Mouse (Mus musculus) midbrain, embryonic 11.5 days (tissue): ENCODE data around the gene Cyth4. TPM values are rescaled to one million over a fixed set of nuclear protein-coding genes. Genes with fewer than 3 reads are reported as not detected.

Experiments used
- ATAC-seq: fragments of 200-750 bp; cut with Nextera tagmentation; 2 replicates; pipeline ENCODE4 v1.8.0; 2017; ENCODE audit warnings: moderate TSS enrichment, moderate library complexity; ENCODE audit not compliant: low FRiP score
- DNase-seq: peaks from one replicate; pipeline ENCODE4 v3.0.0; 2015; ENCODE audit warnings: low spot score; ENCODE audit errors: missing footprints
- H3K27ac ChIP-seq: fragments of 300-500 bp; sonication (generic); 2 replicates; pipeline ENCODE4 v1.5.1; 2014; ENCODE audit warnings: low read depth, low read length
- H3K27me3 ChIP-seq: fragments of 300-500 bp; sonication (generic); 2 replicates; pipeline ENCODE4 v1.6.1; 2014; ENCODE audit warnings: mild to moderate bottlenecking, low read length, moderate library complexity, mixed read lengths; ENCODE audit not compliant: control insufficient read depth, insufficient read depth
- H3K36me3 ChIP-seq: fragments of 300-500 bp; sonication (generic); 2 replicates; pipeline ENCODE4 v1.6.1; 2014; ENCODE audit warnings: mild to moderate bottlenecking, low read length, moderate library complexity, mixed read lengths; ENCODE audit not compliant: control insufficient read depth, insufficient read depth
- H3K4me1 ChIP-seq: fragments of 300-500 bp; sonication (generic); 2 replicates; pipeline ENCODE4 v1.6.1; 2014; ENCODE audit warnings: low read length; ENCODE audit not compliant: control insufficient read depth, insufficient read depth
- H3K4me2 ChIP-seq: fragments of 300-500 bp; sonication (generic); 2 replicates; pipeline ENCODE4 v1.6.1; 2014; ENCODE audit warnings: mild to moderate bottlenecking, moderate library complexity
- H3K4me3 ChIP-seq: fragments of 300-500 bp; sonication (generic); 2 replicates; pipeline ENCODE4 v1.5.1; 2014; ENCODE audit warnings: low read depth, low read length
- H3K9ac ChIP-seq: fragments of 300-500 bp; sonication (generic); 2 replicates; pipeline ENCODE4 v1.6.1; 2014; ENCODE audit warnings: low read length
- H3K9me3 ChIP-seq: fragments of 300-500 bp; sonication (generic); 2 replicates; pipeline ENCODE4 v1.6.1; 2016; ENCODE audit warnings: low read length; ENCODE audit not compliant: control insufficient read depth
- WGBS: fragments of 180-500 bp; shearing (Covaris S2); extraction: QIAGEN DNeasy Blood & Tissue Kit; methylation state at CpG from one replicate; pipeline ENCODE4 v1.1.7; 2014; 5-methylcytosine and 5-hydroxymethylcytosine counted together
- polyA plus RNA-seq: library from polyadenylated mRNA; unstranded; fragments of >200 nt; fragmentation: Nextera tagmentation; extraction: Ambion mirVana; gene quantifications from 2 replicates; pipeline ENCODE4 v1.2.1, GENCODE M21; 2014

Gene Cyth4
- polyA plus RNA-seq, 1 experiment from 2014 or later, result 2.7 TPM

GRCm38 (mm10) chr15:78576284-78576810 is 20.5 kb upstream of the Cyth4 start:
- ATAC-seq (no peak), DNase-seq (no peak)
- peaks cover 12% of the 10 kb centered on the region for H3K4me1 ChIP-seq
- no peaks in the 10 kb centered on the region for H3K27me3 ChIP-seq
- H3K9ac ChIP-seq, result no peak overlapping the region
- no peak overlapping the region for H3K4me3 ChIP-seq
- H3K9me3 ChIP-seq, result no peaks in the 10 kb centered on the region
- no peak overlapping the region for H3K27ac ChIP-seq
- H3K4me2 ChIP-seq, result no peak overlapping the region
- 62% methylated on average over 4 of the region's 4 CpGs for WGBS
- H3K36me3 ChIP-seq, result no peaks in the 10 kb centered on the region

DNA sequence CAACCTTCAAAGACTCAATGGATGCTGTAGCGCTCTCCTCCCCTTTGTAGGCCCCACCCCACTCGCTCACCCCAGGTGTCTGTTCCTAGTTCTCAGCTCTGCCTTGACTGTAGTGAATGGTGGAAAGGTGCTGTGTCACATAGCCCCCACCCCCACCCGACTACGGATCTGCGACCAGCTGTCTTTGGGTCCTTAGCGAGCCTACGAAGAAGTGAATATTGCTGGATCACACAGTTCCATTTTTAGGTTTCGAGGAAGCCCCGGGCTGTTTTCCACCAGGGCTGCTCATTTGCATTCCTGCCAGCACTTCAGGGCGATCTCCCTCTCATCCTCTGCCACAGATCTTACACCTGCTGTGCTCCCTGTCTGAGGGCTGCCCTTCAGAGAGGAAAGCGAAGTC is 13.5 kb upstream of the Cyth4 start:
- no peak overlapping the region for H3K27ac ChIP-seq
- no peak overlapping the region for H3K4me2 ChIP-seq
- H3K9me3 ChIP-seq, result no peaks in the 10 kb centered on the region; the same call in 1 of the 2 replicates
- 22% methylated on average over 11 of the region's 11 CpGs for WGBS
- H3K4me3 ChIP-seq, result no peak overlapping the region
- ATAC-seq, result no peak
- no peaks in the 10 kb centered on the region for H3K27me3 ChIP-seq
- H3K9ac ChIP-seq, result no peak overlapping the region
- no peak for DNase-seq
- peaks cover 16% of the 10 kb centered on the region for H3K4me1 ChIP-seq
- no peaks in the 10 kb centered on the region for H3K36me3 ChIP-seq

GRCm38 (mm10) chr15:78585404-78585803 is 11.4 kb upstream of the Cyth4 start:
- H3K9me3 ChIP-seq, result no peaks in the 10 kb centered on the region; the same call in 1 of the 2 replicates
- ATAC-seq, result no peak
- H3K4me1 ChIP-seq, result peaks cover 10% of the 10 kb centered on the region
- WGBS, result 88% methylated on average over 7 of the region's 7 CpGs
- no peak for DNase-seq
- no peaks in the 10 kb centered on the region for H3K36me3 ChIP-seq
- no peak overlapping the region for H3K9ac ChIP-seq
- H3K4me2 ChIP-seq, result no peak overlapping the region
- no peak overlapping the region for H3K27ac ChIP-seq
- H3K4me3 ChIP-seq, result no peak overlapping the region
- H3K27me3 ChIP-seq, result no peaks in the 10 kb centered on the region

GRCm38 (mm10) chr15:78587050-78587994 is 9.5 kb upstream of the Cyth4 start:
- no peak overlapping the region for H3K4me3 ChIP-seq
- peak; percentile 84 for ATAC-seq
- H3K27ac ChIP-seq, result no peak overlapping the region

GRCm38 (mm10) chr15:78588049-78588448 is 8.8 kb upstream of the Cyth4 start:
- 77% methylated on average over 4 of the region's 4 CpGs for whole genome bisulfite sequencing
- H3K4me3 ChIP-seq, result no peak overlapping the region
- no peak for ATAC-seq

More at GRCm38 (mm10) chr15:78587050-78587994, 9.5 kb upstream of the Cyth4 start:
- Histone ChIP-seq H3K27me3 (no peaks in the 10 kb centered on the region), H3K4me1 (no peaks in the 10 kb centered on the region), H3K9ac (no peak overlapping the region), H3K4me2 (no peak overlapping the region), H3K36me3 (no peaks in the 10 kb centered on the region), H3K9me3 (no peaks in the 10 kb centered on the region; the same call in 1 of the 2 replicates)
- peak; percentile 98 for DNase-seq
- WGBS, result 56% methylated on average over 18 of the region's 18 CpGs

DNA sequence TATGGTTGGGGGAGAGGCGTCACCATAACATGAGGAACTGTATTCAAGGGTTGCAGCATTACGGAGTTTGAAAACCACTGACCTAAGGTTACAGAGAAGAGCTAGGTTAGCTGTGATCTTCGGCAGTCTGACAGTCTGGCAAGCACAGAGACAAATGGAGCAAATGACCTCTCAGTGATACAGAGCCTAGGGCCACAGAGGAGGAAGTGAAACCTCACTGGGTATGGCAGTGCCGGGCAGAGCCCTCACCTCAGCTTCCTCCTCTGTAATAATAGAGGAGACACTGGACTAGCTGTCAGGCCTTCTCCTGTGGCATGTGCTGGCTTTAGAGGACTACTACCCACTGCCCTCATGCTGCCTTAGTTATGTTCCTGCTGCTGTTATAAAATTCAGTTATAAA is 7.9 kb upstream of the Cyth4 start:
- Histone ChIP-seq H3K4me1 (no peaks in the 10 kb centered on the region), H3K4me2 (no peak overlapping the region), H3K9ac (no peak overlapping the region), H3K27ac (no peak overlapping the region), H3K4me3 (no peak overlapping the region), H3K36me3 (no peaks in the 10 kb centered on the region), H3K9me3 (no peaks in the 10 kb centered on the region; the same call in 1 of the 2 replicates), H3K27me3 (no peaks in the 10 kb centered on the region)
- DNase-seq, result no peak
- no peak for ATAC-seq
- 92% methylated on average over 4 of the region's 4 CpGs for WGBS

More at GRCm38 (mm10) chr15:78588049-78588448, 8.8 kb upstream of the Cyth4 start:
- no peak overlapping the region for H3K4me2 ChIP-seq
- DNase-seq, result no peak
- no peaks in the 10 kb centered on the region for H3K27me3 ChIP-seq
- H3K27ac ChIP-seq, result no peak overlapping the region
- no peak overlapping the region for H3K9ac ChIP-seq
- no peaks in the 10 kb centered on the region for H3K4me1 ChIP-seq
- no peaks in the 10 kb centered on the region; the same call in 1 of the 2 replicates for H3K9me3 ChIP-seq
- H3K36me3 ChIP-seq, result no peaks in the 10 kb centered on the region

GRCm38 (mm10) chr15:78589936-78590335 is 6.9 kb upstream of the Cyth4 start:
- H3K36me3 ChIP-seq, result no peaks in the 10 kb centered on the region
- no peaks in the 10 kb centered on the region for H3K27me3 ChIP-seq
- WGBS, result 81% methylated on average over 6 of the region's 6 CpGs
- H3K9me3 ChIP-seq, result no peaks in the 10 kb centered on the region
- no peaks in the 10 kb centered on the region for H3K4me1 ChIP-seq
- no peak overlapping the region for H3K4me3 ChIP-seq
- H3K4me2 ChIP-seq, result no peak overlapping the region
- H3K27ac ChIP-seq, result no peak overlapping the region
- H3K9ac ChIP-seq, result no peak overlapping the region
- no peak for DNase-seq
- no peak for ATAC-seq

- Histone ChIP-seq H3K27ac (no peak overlapping the region), H3K9me3 (no peaks in the 10 kb centered on the region), H3K4me2 (no peak overlapping the region), H3K36me3 (no peaks in the 10 kb centered on the region), H3K4me3 (no peak overlapping the region), H3K4me1 (no peaks in the 10 kb centered on the region), H3K9ac (no peak overlapping the region), H3K27me3 (no peaks in the 10 kb centered on the region)
- ATAC-seq (no peak), DNase-seq (no peak)
- WGBS, result 80% methylated on average over 6 of the region's 6 CpGs
Observed at GRCm38 (mm10) chr15:78590785-78591184, 6.1 kb upstream of the Cyth4 start.
